Mouse (Mus musculus) kidney, adult 9 months (tissue): Measurements from ENCODE around the gene Caap1.
A peak's percentile ranks its signal among the peaks of the same experiment; 100 is the strongest.

Experiments used
- DNase-seq: peaks from one replicate; pipeline ENCODE4 v3.0.0; 2022

Gene Caap1

GRCm38 (mm10) chr4:94476749-94477399 lies 79.7 kb downstream of the Caap1 start:
- peak; percentile 26 for DNase-seq

GRCm38 (mm10) chr4:94473286-94473685 lies 83.3 kb downstream of the Caap1 start:
- DNase-seq: no peak

GRCm38 (mm10) chr4:94459424-94459823 lies 97.2 kb downstream of the Caap1 start:
- DNase-seq: no peak

GRCm38 (mm10) chr4:94454857-94455256 lies 101.7 kb downstream of the Caap1 start:
- DNase-seq: no peak
